Mouse (Mus musculus) right cerebral cortex, adult 18-20 months (tissue): ENCODE results near the gene Edn2.

Experiments
- DNase-seq: peaks from one replicate; pipeline ENCODE4 v3.0.0; 2022; ENCODE audit warnings: mixed read lengths

Gene Edn2

DNA sequence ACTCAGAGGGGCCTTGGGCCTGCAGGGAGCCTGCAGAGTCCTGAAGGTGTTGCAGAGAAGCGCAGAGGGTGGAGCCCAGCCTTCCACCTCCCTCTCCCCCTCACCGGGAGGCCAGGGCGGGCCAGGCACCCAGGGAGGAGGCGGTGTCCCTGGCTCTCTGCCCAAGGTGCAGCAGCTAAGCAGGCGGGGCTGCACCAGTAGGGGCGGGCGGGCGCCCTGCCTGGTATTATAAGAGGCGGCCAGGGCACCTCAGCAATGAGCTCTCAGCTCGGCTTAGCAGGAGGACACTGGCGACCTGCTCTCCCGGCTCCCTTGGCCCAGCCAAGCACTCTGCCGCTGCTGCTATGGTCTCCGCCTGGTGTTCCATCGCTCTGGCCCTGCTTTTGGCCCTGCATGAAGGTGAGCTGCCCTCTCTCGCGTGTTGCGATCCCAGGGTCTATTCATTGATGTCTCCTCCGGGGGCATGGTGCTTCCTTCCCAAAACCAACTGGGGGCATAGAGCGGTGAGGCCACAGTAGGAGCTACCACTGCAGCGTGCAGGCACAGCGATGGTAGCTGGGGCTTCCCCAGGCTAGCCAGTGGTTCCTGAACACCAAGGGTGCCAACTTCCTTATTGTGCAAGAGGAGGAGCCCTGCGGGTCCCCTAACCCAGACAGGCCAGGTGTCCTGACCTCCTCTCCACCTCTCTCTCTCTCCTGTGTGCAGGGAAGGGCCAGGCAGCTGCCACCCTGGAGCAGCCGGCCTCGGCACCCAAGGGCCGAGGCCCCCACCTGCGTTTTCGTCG lies at the start of gene Edn2:
Gene Edn2, plus strand, starts transcription at position 41 of the 784 bp plus-strand sequence.
- DNase-seq: no peak

GRCm38 (mm10) chr4:120115516-120115915 lies 45.5 kb upstream of the Edn2 start:
- DNase-seq: no peak

GRCm38 (mm10) chr4:120116312-120116711 lies 44.7 kb upstream of the Edn2 start:
- no peak for DNase-seq

DNA sequence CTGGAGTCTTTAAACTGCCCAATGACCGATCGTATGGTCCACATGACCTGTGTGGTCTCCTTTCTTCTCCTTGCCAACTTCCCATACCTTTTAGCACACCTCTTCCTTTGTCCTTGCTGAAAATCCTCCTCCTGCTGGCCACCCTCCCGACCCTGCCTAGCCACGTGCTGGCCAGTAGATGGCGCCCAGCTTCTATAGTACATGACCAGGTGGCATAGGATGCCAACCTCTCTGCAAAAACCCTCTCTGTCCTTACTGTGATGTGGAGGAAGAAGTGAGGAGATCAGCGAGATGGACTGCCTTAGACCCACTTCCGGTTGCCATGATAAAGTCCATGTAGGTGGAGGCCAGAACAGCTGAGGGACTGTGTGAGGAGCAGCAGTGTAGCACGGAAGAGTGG lies 40.7 kb upstream of the Edn2 start:
- no peak for DNase-seq

DNA sequence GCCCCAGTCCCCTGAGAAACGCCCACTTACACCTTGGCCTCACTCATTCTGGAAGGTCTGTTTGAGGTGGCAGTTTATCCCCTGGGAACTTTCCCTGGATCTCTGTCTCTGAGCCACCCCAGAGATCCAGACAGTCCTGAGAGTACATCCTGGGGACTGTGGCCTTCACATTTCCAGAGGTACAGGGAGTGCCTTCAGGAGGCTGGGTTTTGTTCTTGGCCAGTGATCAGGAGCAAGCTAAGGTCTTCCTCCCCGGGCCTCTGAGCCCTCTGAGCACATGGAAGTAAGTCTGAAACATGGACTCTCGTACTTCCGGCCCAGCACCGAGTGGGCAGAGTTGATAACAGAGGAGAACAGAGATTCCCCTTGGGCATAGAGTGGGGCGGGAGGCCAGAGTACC lies 36.4 kb upstream of the Edn2 start:
- DNase-seq: no peak

DNA sequence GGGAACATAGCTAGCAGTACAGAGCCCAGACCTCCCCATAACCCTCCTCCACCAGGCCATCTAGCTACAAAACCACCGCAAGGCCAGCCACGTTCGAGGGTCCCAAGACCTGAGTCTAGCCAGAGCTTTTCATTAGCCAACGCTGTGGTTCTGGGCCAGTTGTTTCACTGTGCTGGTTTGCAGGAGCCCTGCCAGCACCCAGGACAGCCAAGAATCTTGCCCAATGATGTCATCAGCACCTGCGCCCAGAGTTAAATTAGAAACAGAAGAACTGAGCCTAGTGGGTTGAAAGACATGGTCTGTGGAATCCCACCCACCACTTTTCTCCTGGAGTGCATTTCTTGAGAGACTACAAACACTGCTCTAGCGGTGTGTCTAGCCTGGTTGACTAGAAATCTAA lies 35.0 kb upstream of the Edn2 start:
- peak; percentile 74 for DNase-seq

- no peak for DNase-seq
These were observed 33.7 kb upstream of the Edn2 start for GRCm38 (mm10) chr4:120127333-120127732.

DNA sequence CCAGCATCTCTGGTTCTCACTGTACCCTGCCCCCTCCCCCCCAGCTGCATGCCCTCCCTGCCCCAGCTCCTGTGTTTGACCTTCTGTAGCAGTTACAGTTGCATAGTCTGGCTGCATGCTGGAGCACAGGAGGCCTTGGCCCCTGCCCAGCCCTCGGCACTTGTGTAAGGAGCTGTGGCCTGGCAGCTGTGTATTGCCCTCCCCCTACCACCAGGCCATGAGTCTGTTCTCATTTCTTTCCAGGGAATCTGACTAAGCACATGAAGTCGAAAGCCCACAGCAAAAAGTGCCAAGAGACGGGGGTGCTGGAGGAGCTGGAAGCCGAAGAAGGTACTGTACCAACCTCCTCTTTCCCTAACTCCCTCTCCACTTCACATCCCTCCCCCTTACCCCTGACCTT lies 33.0 kb upstream of the Edn2 start:
- peak; percentile 70 for DNase-seq

DNA sequence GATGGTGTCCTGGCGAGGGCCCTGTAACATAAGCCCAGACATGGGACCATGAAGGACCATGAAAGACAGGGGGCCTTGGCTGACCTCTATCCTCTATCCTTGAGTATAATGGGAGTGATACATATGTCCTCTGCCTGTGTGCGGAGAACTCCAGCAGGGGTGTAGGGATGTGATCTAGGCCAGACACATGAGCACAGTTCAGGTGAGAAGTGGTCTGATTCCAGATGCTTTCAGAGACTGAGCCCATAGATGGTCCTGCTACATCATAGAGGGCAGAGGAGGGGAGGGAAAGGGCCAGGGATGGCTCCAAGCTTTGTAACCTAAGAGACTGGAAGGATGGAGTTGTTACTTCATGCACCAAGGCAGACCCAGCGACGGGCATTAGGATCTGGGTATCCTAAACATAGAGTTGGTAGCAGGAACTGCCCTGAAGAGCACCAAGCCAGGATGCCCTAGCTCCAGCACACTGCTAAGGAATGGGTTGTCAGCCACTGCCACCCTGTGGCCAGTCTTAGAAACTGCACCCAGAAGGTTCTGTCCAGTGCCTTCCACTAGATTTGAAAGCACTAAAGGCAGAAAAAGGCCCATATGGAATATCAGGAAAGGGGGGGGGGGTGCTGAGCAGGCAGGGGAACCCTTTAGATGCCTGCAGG lies 31.6 kb upstream of the Edn2 start:
- peak; percentile 65 for DNase-seq

DNA sequence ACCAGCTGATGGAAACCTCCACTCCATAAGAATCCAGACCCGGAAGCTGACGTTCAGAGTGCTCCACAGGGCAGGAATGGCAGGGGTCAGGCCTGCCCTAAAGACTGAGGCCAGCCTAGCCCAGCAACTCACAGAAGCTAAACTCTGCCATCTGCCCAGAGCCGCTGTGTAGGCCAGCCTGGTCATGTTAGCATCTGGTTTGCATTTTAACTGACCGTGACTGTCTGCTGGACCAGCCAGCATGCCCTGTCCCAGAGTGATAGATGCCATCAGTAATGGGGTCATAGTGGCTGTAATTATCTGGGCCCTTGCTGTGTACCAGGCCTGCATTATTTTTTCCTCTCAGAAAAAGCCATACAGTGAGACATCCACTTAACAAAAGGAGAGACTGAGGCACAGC lies 30.1 kb upstream of the Edn2 start:
- no peak for DNase-seq

DNA sequence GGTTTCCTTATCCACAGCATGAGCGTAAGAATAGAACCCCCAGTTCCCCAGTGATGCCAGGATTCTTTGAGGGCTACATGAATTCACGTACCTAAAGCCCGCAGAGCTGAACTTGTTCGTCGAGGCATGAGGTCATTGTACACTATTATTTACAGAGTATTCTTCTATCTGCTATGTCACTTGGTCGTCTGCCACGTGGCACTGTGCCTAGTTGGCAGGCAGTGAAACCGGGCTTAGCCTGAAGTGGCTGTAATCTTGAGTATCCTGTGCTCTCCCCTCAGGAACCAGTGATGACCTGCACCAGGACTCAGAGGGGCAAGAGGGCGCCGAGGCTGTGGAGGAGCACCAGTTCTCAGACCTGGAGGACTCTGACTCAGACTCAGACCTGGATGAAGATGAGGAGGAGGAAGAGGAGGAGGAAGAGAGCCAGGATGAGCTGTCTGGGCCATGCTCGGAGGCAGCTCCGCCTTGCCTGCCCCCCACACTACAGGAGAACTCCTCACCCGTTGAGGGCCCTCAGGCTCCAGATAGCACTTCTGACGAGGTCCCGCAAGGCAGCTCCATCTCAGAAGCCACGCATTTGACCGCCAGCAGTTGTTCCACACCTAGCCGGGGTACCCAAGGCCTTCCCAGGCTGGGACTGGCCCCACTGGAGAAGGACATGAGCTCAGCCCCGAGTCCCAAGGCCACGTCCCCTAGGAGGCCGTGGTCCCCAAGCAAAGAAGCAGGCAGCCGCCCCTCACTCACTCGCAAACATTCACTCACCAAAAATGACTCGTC lies 29.4 kb upstream of the Edn2 start:
- no peak for DNase-seq

GRCm38 (mm10) chr4:120134223-120134622 lies 26.8 kb upstream of the Edn2 start:
- DNase-seq: no peak

DNA sequence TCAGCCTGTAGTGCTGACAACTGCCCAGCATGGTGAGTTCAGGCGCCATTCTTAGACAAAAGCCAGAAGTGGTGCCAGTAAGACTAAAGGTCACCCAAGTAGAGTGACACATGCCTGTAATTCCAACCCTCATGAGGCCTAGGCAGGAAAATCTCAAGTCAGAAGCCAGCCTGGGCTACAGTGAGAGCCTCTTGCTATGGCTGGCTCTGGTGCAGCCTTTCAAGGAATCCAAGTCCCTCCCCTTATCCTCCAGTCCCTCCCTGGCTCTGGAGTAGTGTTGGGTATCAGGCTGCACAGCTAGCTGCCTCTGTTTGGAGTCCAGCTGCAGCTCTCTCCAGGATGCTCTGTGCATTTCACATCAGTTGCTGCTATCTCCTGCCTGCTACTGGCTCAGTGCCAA lies 19.2 kb upstream of the Edn2 start:
- no peak for DNase-seq

DNA sequence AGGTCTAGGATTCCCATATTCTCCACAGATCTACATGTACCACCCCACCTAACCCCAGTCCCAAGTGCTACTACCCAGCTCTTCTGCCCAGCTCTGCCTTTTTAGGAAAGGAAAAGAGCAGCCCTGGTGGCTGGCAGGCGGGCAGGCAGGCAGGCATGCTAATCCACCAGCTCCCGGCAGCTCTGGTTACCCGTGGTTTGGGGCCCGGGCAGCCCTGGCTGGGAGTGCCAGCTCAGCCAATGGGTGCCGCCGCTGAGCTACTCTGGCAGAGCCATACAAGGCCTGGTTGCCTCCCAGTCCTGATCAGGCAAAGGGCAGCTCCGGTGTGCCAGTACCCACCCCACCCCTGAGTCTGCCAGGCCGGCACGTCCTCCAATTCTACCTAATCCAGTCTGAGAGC lies 18.1 kb upstream of the Edn2 start:
- no peak for DNase-seq

- peak; percentile 55 for DNase-seq
These were observed 16.7 kb upstream of the Edn2 start for GRCm38 (mm10) chr4:120144343-120144742.

DNA sequence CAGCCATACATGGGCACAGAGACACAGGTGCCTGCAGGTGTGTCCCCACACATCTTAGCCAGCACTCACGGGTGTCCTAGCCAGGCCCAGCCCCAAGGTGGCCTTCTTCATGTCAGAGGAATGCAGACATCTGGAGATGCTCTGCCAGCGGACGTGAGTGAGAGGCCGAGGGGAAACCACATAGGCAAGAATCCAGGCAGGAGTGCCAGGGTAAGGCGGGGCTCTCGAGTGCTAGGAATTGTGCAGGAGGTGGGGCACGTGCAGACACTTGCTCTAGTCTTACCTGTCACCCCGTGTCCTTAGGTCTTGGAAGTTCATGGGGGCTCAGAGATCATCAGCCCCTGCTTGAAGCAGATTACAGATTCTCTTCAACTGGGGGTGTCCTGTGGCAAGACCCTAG lies 15.1 kb upstream of the Edn2 start:
- DNase-seq: no peak

- DNase-seq: peak; percentile 91
These were observed 12.5 kb upstream of the Edn2 start for GRCm38 (mm10) chr4:120148291-120149141.

- no peak for DNase-seq
These were observed 11.9 kb upstream of the Edn2 start for GRCm38 (mm10) chr4:120149142-120149524.

GRCm38 (mm10) chr4:120150345-120150920 lies 10.6 kb upstream of the Edn2 start:
- no peak for DNase-seq

- DNase-seq: no peak
These were observed 9.1 kb upstream of the Edn2 start for GRCm38 (mm10) chr4:120151906-120152305.

- no peak for DNase-seq
These were observed 8.4 kb upstream of the Edn2 start for GRCm38 (mm10) chr4:120152648-120153047.

GRCm38 (mm10) chr4:120153736-120154135 lies 7.3 kb upstream of the Edn2 start:
- DNase-seq: no peak
